Mouse (Mus musculus) ES-E14 (cell line): ENCODE measurements around the gene Prkaa1. TPM values are rescaled to one million over a fixed set of nuclear protein-coding genes. Genes with fewer than 3 reads are reported as not detected.

Experiments used
- DNase-seq: peaks from one replicate; pipeline ENCODE4 v3.0.0-alpha.2; 2013; ENCODE audit warnings: low read depth, low spot score
- H3K27ac ChIP-seq: 2 replicates; pipeline ENCODE4 v1.5.1; 2012; ENCODE audit warnings: low read depth, mild to moderate bottlenecking, low read length, moderate library complexity, mixed read lengths; ENCODE audit not compliant: poor library complexity, insufficient read depth, severe bottlenecking
- H3K36me3 ChIP-seq: 2 replicates; pipeline ENCODE4 v1.6.1; 2012; ENCODE audit warnings: mild to moderate bottlenecking, low read length, moderate library complexity, mixed read lengths; ENCODE audit not compliant: control insufficient read depth, poor library complexity, insufficient read depth, severe bottlenecking
- H3K4me1 ChIP-seq, 2 experiments: fragments of 150-350 bp in 1 of 2; sonication (generic) in 1 of 2; 2 replicates each; pipeline ENCODE4 v1.6.1; 2012; ENCODE audit warnings: low read length in 2 of 2, mild to moderate bottlenecking in 1 of 2, mixed read lengths in 1 of 2; ENCODE audit not compliant: control insufficient read depth in 2 of 2, insufficient read depth in 2 of 2, poor library complexity in 1 of 2
- H3K4me3 ChIP-seq, 2 experiments: fragments of 150-350 bp in 1 of 2; sonication (generic) in 1 of 2; 2 replicates each; pipeline ENCODE4 v1.5.1; 2012; ENCODE audit warnings: low read length in 2 of 2, low read depth in 1 of 2, mild to moderate bottlenecking in 1 of 2, mixed read lengths in 1 of 2; ENCODE audit not compliant: insufficient read depth in 1 of 2, poor library complexity in 1 of 2, severe bottlenecking in 1 of 2
- H3K9ac ChIP-seq: 2 replicates; pipeline ENCODE4 v1.6.1; 2012; ENCODE audit warnings: low read depth, mild to moderate bottlenecking, low read length, mixed read lengths; ENCODE audit not compliant: poor library complexity, insufficient read depth, severe bottlenecking
- H3K9me3 ChIP-seq: fragments of 150-350 bp; sonication (generic); 2 replicates; pipeline ENCODE4 v1.6.1; 2012; ENCODE audit warnings: low read depth, mild to moderate bottlenecking, low read length; ENCODE audit not compliant: control insufficient read depth, insufficient read depth
- CHD2 ChIP-seq: IDR thresholded peaks from 2 replicates; pipeline ENCODE4 v1.6.1; 2014; ENCODE audit warnings: mild to moderate bottlenecking, low read depth, low read length, inconsistent platforms
- HCFC1 ChIP-seq: IDR thresholded peaks from 2 replicates; pipeline ENCODE4 v1.6.1; 2012; ENCODE audit warnings: low read length, inconsistent platforms, borderline replicate concordance; ENCODE audit not compliant: insufficient read depth
- MAFK ChIP-seq: IDR thresholded peaks from 2 replicates; pipeline ENCODE4 v1.6.1; 2014; ENCODE audit warnings: mild to moderate bottlenecking, low read depth, low read length, inconsistent platforms; ENCODE audit not compliant: insufficient read depth
- ZC3H11A ChIP-seq: IDR thresholded peaks from 2 replicates; pipeline ENCODE4 v1.6.1; 2012; ENCODE audit warnings: low read depth, mild to moderate bottlenecking, inconsistent platforms, low read length, borderline replicate concordance
- ZNF384 ChIP-seq: IDR thresholded peaks from 2 replicates; pipeline ENCODE4 v1.6.1; 2012; ENCODE audit warnings: low read depth, low read length, inconsistent platforms
- in situ Hi-C, 2 experiments: fragments of 600-800 bp; cut with MboI; formaldehyde crosslinking; loops; one replicate each; pipeline ENCODE4 v1.15.1; 2025; ENCODE audit warnings: low sequenced_read_pairs in 2 of 2, inconsistent platforms in 1 of 2; ENCODE audit not compliant: unreplicated experiment in 2 of 2
- total RNA-seq: library from RNA; depleted of rRNA; stranded (reverse); fragments of 300-350 nt; gene quantifications from 2 replicates; pipeline ENCODE4 v1.2.3, GENCODE M21; 2012

The Prkaa1 gene
- total RNA-seq, 1 experiment = 12.9 TPM

DNA sequence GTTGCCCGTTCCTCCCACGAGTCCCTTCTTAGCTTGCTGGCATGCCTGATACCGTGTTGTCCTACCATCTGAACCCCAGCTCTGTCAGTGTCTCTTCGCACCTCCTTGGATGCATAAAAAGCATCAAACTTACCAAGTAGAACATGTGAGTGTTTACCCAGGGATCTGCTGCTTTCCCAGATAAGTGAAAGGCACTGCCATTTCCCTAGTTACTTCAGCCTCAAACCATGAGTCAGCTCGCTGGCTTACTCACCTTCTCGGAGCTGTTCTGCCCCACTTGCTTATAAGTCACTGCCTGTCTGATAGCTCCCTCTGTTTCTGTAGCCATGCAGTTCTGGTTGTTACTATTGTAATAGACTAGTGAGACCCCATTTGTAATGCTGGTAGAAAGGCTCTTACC is 50.8 kb downstream of the Prkaa1 start:
- H3K27ac ChIP-seq = no peak overlapping the region
- no peak overlapping the region for H3K9ac ChIP-seq
- peaks cover 8% of the 10 kb centered on the region for H3K36me3 ChIP-seq
- 0 out of 4 replicates have a peak, but pooled peaks cover 0 to 1% of the 10 kb centered on the region in 2 experiments for H3K4me1 ChIP-seq
- no peak overlapping the region for H3K4me3 ChIP-seq
- no peak for DNase-seq
- TF ChIP-seq ZNF384 (no peak), CHD2 (no peak), MAFK (no peak), ZC3H11A (no peak), HCFC1 (no peak)
- in situ Hi-C loops = no loop called here
- no peaks in the 10 kb centered on the region for H3K9me3 ChIP-seq

DNA sequence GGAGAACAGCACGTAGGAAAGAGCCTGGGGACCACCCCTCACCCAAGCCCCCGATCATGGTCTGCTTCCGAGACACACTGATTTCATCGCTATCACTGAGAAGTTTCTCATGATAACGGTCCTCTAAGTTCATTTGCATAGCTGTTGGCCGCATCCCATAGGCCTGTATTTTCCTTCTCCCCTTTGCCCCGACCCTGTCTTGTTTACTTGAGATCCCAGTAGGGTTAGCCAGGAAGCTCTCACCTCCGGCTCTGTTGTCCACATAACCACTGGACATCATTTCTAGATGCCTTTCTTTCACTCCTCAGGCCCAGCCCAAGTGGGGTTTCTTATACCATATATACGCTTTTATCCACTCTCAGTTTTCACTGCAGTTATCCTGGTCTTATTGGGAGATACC is 51.3 kb downstream of the Prkaa1 start:
- H3K27ac ChIP-seq = no peak overlapping the region
- H3K36me3 ChIP-seq = peaks cover 9% of the 10 kb centered on the region
- TF ChIP-seq HCFC1 (no peak), CHD2 (no peak), ZC3H11A (no peak), ZNF384 (no peak), MAFK (no peak)
- no peak overlapping the region for H3K9ac ChIP-seq
- in situ Hi-C loops = no loop called here
- DNase-seq = no peak
- no peak overlapping the region for H3K4me3 ChIP-seq
- no peaks in the 10 kb centered on the region for H3K4me1 ChIP-seq
- no peaks in the 10 kb centered on the region for H3K9me3 ChIP-seq

DNA sequence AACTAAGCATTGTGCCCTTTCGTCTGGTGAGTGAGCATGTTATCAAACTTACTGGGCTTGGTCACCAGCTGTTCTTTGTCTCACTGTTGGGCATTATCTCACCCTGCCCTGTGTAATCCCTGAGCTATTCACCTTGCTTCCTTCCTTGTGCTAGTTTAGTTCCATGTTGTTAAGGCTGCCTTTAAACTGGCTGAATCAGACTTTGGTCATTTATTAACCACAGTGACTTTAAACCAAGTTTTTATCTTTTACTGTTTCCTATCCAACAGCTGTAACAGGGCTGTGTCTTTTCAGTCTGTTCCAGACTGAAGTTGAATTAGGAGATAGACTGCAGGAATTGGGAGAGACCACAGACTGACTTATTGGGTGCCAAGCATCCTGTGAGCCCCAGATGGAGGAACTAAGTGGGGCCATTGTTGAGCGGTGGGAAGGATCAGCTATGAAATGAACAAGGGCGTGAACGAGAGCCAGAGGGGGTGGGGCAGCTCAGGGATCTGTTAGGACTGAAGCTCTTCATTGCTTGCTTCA is 52.4 kb downstream of the Prkaa1 start:
- no peak for DNase-seq
- Histone ChIP-seq H3K9me3 (no peaks in the 10 kb centered on the region), H3K9ac (no peak overlapping the region), H3K4me3 (no peak overlapping the region), H3K4me1 (no peaks in the 10 kb centered on the region), H3K27ac (no peak overlapping the region), H3K36me3 (peaks cover 8% of the 10 kb centered on the region; the same call in 1 of the 2 replicates)
- no peak for TF ChIP-seq ZC3H11A
- TF ChIP-seq CHD2 = no peak
- no peak for TF ChIP-seq HCFC1
- no peak for TF ChIP-seq ZNF384
- TF ChIP-seq MAFK = no peak
- in situ Hi-C loops = no loop called here

DNA sequence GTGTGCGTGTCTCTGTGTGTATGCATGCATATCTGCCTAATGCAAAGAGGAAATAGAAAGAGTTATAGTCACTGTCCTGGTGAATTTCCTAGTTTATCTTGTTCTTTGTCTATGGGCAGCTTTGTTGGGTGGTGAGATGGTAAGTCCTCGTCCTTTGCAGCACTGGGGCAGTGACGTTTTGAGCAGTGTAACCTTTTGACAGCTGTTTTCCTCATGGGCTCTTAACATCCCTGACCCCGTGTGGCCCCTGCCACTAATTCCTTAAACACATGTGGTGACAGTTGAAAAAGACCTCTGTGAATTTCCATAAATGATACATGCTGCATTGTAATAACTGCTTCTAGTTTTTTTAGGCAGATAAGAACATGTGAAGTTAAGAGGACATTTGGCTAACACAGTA is 53.0 kb downstream of the Prkaa1 start:
- in situ Hi-C loops = no loop called here

DNA sequence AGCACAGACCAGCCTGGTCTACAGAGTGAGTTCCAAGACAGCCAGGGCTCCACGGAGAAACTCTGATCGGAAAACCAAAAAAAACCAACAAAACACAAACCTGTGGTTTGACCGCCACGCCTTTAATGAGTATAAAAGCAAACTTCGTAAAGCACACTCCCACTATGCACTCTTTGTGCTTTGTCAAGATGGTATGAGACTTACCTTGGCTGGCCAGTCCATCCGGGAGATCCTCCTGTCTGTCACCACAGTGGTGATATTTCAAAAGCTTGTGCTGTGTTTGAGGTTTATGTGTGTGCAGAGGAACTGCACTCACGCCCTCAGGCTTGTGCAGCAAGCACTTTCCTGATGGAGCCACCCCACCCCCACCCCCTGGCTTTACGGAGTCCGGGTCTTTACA is 61.6 kb downstream of the Prkaa1 start:
- no peak overlapping the region for H3K4me3 ChIP-seq
- in situ Hi-C loops = no loop called here
- no peaks in the 10 kb centered on the region for H3K36me3 ChIP-seq
- no peaks in the 10 kb centered on the region for H3K9me3 ChIP-seq
- H3K9ac ChIP-seq = no peak overlapping the region
- DNase-seq = no peak
- H3K4me1 ChIP-seq = no peaks in the 10 kb centered on the region
- no peak overlapping the region for H3K27ac ChIP-seq
- TF ChIP-seq HCFC1 (no peak), ZC3H11A (no peak), ZNF384 (no peak), MAFK (no peak), CHD2 (no peak)

More for the DNA sequence above, 53.0 kb downstream of the Prkaa1 start:
- no peak overlapping the region for H3K9ac ChIP-seq
- TF ChIP-seq MAFK = no peak
- no peak for TF ChIP-seq ZC3H11A
- TF ChIP-seq HCFC1 = no peak
- TF ChIP-seq CHD2 = no peak
- no peak for TF ChIP-seq ZNF384
- no peaks in the 10 kb centered on the region for H3K4me1 ChIP-seq
- no peak overlapping the region for H3K4me3 ChIP-seq
- H3K27ac ChIP-seq = no peak overlapping the region
- H3K9me3 ChIP-seq = no peaks in the 10 kb centered on the region
- DNase-seq = no peak
- H3K36me3 ChIP-seq = peaks cover 8% of the 10 kb centered on the region; the same call in 1 of the 2 replicates
